12 mouse cellular contexts compared by ENCODE assay signal in the genomic region with DNA sequence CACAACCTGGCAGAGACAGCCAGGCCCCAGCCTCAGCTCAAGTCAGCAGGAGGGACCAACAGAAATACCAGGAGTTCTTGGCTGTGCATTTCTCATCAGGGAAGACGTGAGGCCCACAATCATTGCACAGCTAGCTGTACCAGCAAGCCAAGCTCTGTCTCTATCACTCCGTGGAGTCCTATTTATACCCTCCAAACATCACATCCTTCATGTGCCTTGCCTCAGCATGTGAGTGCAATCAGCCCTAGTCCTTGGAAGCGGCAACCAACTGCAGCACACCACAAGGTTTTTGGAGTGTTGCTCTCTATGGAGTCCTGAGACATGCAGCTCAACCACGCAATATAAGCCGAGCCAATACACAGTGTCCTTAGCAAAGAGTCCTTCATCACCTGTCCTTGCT.
"Had no signal": no experiment of that assay in that cellular context is flagged by ENCODE, and none has a peak within 500 bp of the region (broad histone marks: within the 10 kb centered on the region; RNA-seq: fewer than 3 reads in every experiment).

No protein-coding gene starts in this region.

- H3K27ac ChIP-seq: limb, embryonic 12.5 days; liver, embryonic 13.5 days; lung, embryonic 15.5 days; macrophage; midbrain, embryonic 13.5 days; stomach, postnatal 0 days had no signal

- H3K4me2 ChIP-seq: limb, embryonic 12.5 days; liver, embryonic 13.5 days; lung, embryonic 15.5 days; midbrain, embryonic 13.5 days had no signal

- H3K4me1 ChIP-seq: limb, embryonic 12.5 days; liver, embryonic 13.5 days; lung, embryonic 15.5 days; midbrain, embryonic 13.5 days had no signal

- H3K9ac ChIP-seq: limb, embryonic 12.5 days; liver, embryonic 13.5 days; liver, postnatal 0 days; lung, embryonic 15.5 days; midbrain, embryonic 13.5 days had no signal

- DNase-seq: kidney, postnatal 25 days; liver; liver, embryonic 13.5 days; liver, postnatal 0 days; lung, postnatal 14 days; thymus, postnatal 4 days had no signal

- H3K9me3 ChIP-seq: limb, embryonic 12.5 days; liver, embryonic 13.5 days; lung, embryonic 15.5 days; midbrain, embryonic 13.5 days had no signal

- H3K27me3 ChIP-seq: limb, embryonic 12.5 days; liver, embryonic 13.5 days; lung, embryonic 15.5 days; megakaryocyte, embryonic 14.5 days; midbrain, embryonic 13.5 days had no signal

- ATAC-seq: liver, postnatal 0 days; midbrain, embryonic 13.5 days had no signal

- H3K4me3 ChIP-seq: limb, embryonic 12.5 days; liver, embryonic 13.5 days; lung, embryonic 15.5 days; megakaryocyte, embryonic 14.5 days; midbrain, embryonic 13.5 days had no signal
